Mouse (Mus musculus) adrenal gland, adult 2 months (tissue): ENCODE measurements at regions not wholly inside any gene's neighbourhood (a gene's known extent, or its start where the extent isn't known, plus 50 kb on each side); places are given as distances from the start of the nearest gene placed in this dataset.

Experiments
- DNase-seq: peaks from one replicate; pipeline ENCODE4 v3.0.0; 2021

GRCm38 (mm10) chr14:91354201-91354600, 2536.3 kb downstream of the Pcdh9 start:
- no peak for DNase-seq

GRCm38 (mm10) chr14:91326683-91327098, 2563.8 kb downstream of the Pcdh9 start:
- peak; percentile 1 for DNase-seq
